Mouse (Mus musculus): Measurements from ENCODE around the gene Zfp978.
"Not testable (repeated sequence)": the region's sequence is repeated elsewhere in the genome, so short reads cannot be mapped to it uniquely, and the experiment has no call there.

DNA sequence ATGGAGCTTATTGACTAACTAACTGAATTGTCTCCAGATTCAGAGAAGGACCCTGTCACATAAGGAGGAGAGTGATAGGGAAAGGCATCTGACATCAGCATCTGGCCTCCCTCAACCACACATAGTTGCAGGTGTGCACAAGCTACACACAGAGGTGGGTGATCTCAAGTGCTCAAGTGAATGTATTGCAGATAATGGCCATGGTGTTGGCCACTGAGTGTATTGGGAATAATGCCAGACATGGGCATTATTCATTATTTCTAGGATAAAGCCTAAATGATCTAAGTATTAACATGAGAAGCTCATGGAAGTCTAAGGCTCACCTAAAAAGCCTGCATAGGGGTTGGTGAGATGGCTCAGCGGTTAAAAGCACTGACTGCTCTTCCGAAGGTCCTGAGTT, 10.6 kb upstream of the Zfp978 start:
- TF ChIP-seq GATA1 (IDR thresholded peaks at IDR 0.05; ENCODE audit: borderline replicate concordance, low read length); CTCF (IDR thresholded peaks at IDR 0.05; ENCODE audit: low read depth, low read length); TAL1 (conservative IDR thresholded peaks at IDR 0.05; ENCODE audit: low read depth, low read length); POLR2AphosphoS5 (IDR thresholded peaks at IDR 0.05; ENCODE audit: insufficient replicate concordance, low read depth, low read length); GATA2 (IDR thresholded peaks at IDR 0.05; ENCODE audit: borderline replicate concordance, low read depth, low read length): not testable (repeated sequence)

Data from G1E (cell line).